Mouse (Mus musculus) layer of hippocampus, postnatal 10 days (tissue): ENCODE data around the gene Gpbar1. TPM values are rescaled to one million over a fixed set of nuclear protein-coding genes. Genes with fewer than 3 reads are reported as not detected.

Source experiments
- DNase-seq, 2 experiments: peaks; one replicate each; pipeline ENCODE4 v3.0.0; 2021; ENCODE audit warnings: low spot score in 2 of 2
- total RNA-seq, 2 experiments: library from RNA; stranded (reverse); gene quantifications; 2 replicates each; pipeline ENCODE4 v1.2.3; 2021

Gpbar1 gene
- total RNA-seq, 2 experiments from 2014 or later, result not detected

GRCm38 (mm10) chr1:74294733-74295455 lies 16.5 kb downstream of the Gpbar1 start:
- no peak for DNase-seq

DNA sequence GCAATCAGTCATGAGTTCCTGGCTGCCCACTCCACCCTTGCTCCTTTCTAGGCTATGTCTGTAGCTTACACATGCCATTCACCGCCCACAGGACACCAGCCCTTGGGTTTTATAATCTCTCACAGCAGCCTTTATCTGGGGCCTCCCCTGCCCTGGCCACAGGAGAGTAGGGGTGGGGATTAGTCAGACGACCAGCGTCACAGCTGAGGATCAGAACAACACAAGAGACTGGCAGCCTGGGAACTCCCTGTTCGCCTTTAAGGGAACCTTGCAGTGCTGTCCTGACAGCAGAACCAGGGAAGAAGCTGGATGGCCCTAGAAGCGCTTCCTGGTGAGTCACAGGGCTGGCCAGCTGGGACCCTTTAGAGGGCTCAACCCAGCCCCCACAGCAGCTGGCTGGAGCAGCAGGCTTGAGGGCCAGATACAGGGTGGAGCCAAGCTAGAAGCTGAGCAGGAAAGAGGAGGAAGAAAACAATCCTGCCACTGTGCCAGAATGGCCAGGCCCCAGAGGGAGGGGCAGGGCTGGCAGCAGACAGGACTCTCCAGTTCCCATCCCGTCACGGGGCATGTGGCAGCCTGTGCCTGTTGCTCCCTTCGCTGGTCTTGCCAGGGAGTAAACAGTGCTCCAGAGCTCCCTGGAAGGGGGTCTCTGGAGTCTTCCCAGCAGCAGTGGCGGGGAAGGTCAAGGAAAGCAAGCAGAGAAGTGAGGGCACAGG lies 17.3 kb downstream of the Gpbar1 start:
- DNase-seq, result peak; percentile 82 to 84

DNA sequence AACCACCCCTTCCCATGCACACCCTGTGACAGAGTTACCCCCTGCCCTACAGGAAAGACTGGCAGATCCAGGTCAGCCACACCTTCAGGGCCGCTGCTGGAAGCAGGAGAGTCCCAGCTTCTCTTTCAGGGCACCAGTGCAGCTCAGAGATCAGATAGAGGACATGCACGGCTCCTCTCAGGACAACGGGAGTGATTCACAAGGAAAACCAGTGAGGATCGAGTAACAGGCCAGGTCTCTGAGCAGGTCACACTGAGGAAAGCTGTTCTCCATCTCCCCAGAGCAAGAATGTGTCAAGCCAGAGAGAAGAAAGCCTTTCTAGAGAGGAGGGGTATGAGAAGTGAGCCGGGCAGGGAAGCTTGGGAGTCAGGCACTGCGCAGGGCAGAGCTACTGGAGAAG lies 18.1 kb downstream of the Gpbar1 start:
- no peak for DNase-seq

- DNase-seq, result no peak
Measured at GRCm38 (mm10) chr1:74297269-74297668, 18.9 kb downstream of the Gpbar1 start.

- DNase-seq, result no peak
Measured at GRCm38 (mm10) chr1:74298157-74298750, 19.9 kb downstream of the Gpbar1 start.

- no peak for DNase-seq
Measured at GRCm38 (mm10) chr1:74298996-74299395, 20.6 kb downstream of the Gpbar1 start.

GRCm38 (mm10) chr1:74300347-74301110 lies 22.2 kb downstream of the Gpbar1 start:
- no peak for DNase-seq

GRCm38 (mm10) chr1:74302229-74302628 lies 23.9 kb downstream of the Gpbar1 start:
- no peak for DNase-seq

DNA sequence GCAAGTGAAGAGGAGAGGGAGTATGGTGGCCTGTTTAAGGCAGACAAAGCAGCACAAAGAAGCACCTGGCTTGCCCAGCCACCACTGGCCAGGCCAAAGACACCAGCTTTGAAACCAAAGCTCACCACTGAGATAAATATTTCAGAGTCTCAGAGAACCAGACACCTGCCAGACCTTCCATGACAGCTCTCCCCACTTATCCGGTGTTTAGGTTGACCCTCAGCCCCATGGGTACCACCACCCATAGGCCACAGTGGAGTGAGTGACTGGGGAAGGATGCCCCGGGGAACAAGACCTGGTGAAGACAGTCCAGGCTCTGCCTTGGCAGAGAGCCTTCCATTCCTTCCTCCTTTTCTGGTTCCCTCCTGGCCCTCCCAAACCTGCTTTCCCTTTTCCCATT lies 24.5 kb downstream of the Gpbar1 start:
- no peak for DNase-seq

- peak; percentile 49 to 66 for DNase-seq
Measured at GRCm38 (mm10) chr1:74303509-74304338, 25.4 kb downstream of the Gpbar1 start.

GRCm38 (mm10) chr1:74304339-74304790 lies 26.0 kb downstream of the Gpbar1 start:
- DNase-seq, result no peak

DNA sequence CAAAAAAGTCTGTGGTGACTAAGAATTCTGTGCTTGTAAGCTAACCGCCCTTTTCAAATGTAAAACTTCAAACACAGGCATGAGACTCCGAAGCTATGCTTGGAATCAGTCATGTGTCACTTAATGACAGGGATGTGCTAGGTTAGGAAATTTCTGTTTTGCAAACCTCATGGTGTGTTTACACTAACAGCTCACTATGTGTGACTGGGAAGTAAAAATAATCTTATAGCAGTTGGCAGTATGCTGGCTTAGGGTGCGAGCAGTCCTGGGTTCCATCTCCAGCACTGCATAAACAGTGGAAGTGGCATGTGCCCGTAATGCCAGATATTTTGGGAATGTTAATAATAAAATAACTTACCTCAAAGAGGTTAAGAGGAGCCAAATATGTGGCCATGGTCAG lies 26.6 kb downstream of the Gpbar1 start:
- DNase-seq, result no peak

DNA sequence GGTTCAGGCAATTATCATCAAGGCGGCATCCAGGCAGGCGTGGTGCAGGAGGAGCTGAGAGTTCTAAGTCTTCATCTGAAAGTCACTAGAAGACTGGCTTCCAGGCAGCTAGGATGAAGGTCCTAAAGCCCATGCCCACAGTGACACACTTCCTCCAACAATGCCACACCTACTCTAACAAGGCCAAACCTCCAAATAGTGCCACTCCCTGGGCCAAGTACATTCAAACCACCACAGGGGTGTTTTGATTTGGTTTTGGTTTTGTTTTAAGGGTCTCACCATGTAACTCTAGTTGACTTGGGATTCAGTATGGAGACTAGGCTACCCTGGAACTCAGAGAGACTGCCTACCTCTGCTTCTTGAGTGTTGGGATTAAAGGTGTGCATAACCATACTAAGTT lies 27.2 kb downstream of the Gpbar1 start, which contains the start of gene Tmbim1:
Gene Tmbim1, minus strand, starts transcription at position 101 of the 400 bp plus-strand sequence.
- no peak for DNase-seq

- no peak for DNase-seq
Measured at GRCm38 (mm10) chr1:74307146-74307545, 28.8 kb downstream of the Gpbar1 start.

GRCm38 (mm10) chr1:74308001-74308964 lies 29.9 kb downstream of the Gpbar1 start:
- no peak for DNase-seq

DNA sequence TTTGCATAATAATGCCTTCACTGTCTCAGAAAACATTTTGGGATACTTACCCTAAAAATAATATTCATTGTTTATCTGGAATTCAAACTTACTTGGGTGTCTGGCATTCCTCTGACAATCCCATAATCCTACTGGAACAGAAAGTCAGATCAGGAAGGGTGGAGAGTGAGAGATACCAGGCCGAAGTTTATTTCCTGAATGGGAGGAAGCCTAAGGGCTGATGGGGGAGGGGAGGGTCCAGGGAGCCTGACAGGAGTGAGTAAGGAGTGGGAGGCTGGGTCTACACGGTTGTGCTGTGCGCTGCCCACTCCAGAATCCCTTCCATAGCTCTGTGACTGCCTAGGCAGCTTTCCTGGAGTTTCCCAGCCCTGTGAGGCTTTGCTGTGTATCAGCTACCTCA lies 31.4 kb downstream of the Gpbar1 start:
- no peak for DNase-seq

- peak; percentile 60 to 74 for DNase-seq
Measured at GRCm38 (mm10) chr1:74313049-74313692, 34.8 kb downstream of the Gpbar1 start.

DNA sequence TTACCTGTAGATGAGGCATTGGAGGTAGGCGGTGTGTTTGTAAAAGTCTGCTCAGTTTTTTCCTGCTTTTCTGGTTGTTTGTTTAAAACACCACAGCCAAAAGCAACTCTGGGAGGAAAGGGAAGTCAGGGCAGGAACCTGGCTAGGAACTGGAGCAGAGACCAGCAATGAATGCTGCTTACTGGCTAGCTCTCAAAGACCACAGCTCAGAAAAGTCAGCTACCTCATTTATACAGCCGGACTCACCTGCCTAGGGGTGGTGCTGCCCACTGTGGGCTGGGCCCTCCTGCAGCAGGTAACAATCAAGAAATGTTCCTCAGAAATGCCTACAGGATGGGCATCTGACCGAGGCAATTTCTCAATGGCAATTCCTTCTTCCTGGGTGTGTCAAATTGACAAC lies 36.4 kb downstream of the Gpbar1 start:
- DNase-seq, result no peak
